Mouse (Mus musculus) liver, embryonic 11.5 days (tissue): ENCODE measurements at regions not wholly inside any gene's neighbourhood (a gene's known extent, or its start where the extent isn't known, plus 50 kb on each side); places are given as distances from the start of the nearest gene placed in this dataset.

Source experiments
- ATAC-seq: fragments of 200-750 bp; cut with Nextera tagmentation; replicated peaks from 2 replicates; pipeline ENCODE4 v1.8.0; 2017; ENCODE audit warnings: moderate number of reproducible peaks, mild to moderate bottlenecking, moderate TSS enrichment, moderate library complexity; ENCODE audit not compliant: low FRiP score
- DNase-seq: peaks from one replicate; pipeline ENCODE4 v3.0.0-alpha.2; 2017; ENCODE audit warnings: low spot score
- H3K27ac ChIP-seq: fragments of 300-500 bp; sonication (generic); 2 replicates; pipeline ENCODE4 v1.5.1; 2014; ENCODE audit warnings: mild to moderate bottlenecking, low read depth, low read length, control low read depth
- H3K27me3 ChIP-seq: fragments of 300-500 bp; sonication (generic); replicated peaks from 2 replicates; pipeline ENCODE4 v1.6.1; 2014; ENCODE audit warnings: low read length, mixed read lengths; ENCODE audit not compliant: control insufficient read depth, insufficient read depth
- H3K36me3 ChIP-seq: fragments of 300-500 bp; sonication (generic); 2 replicates; pipeline ENCODE4 v1.6.1; 2014; ENCODE audit warnings: mild to moderate bottlenecking, low read length, moderate library complexity, mixed read lengths; ENCODE audit not compliant: control insufficient read depth, insufficient read depth
- H3K4me1 ChIP-seq: fragments of 300-500 bp; sonication (generic); replicated peaks from 2 replicates; pipeline ENCODE4 v1.6.1; 2014; ENCODE audit warnings: low read length, mixed read lengths; ENCODE audit not compliant: control insufficient read depth, insufficient read depth
- H3K4me2 ChIP-seq: fragments of 300-500 bp; sonication (generic); 2 replicates; pipeline ENCODE4 v1.6.1; 2014; ENCODE audit warnings: mild to moderate bottlenecking, control low read depth, moderate library complexity
- H3K4me3 ChIP-seq: fragments of 300-500 bp; sonication (generic); 2 replicates; pipeline ENCODE4 v1.5.1; 2014; ENCODE audit warnings: low read depth, low read length, control low read depth
- H3K9ac ChIP-seq: fragments of 300-500 bp; sonication (generic); 2 replicates; pipeline ENCODE4 v1.6.1; 2014; ENCODE audit warnings: low read depth, low read length, control low read depth
- H3K9me3 ChIP-seq: fragments of 300-500 bp; sonication (generic); 2 replicates; pipeline ENCODE4 v1.6.1; 2016; ENCODE audit warnings: low read length, inconsistent platforms, mixed read lengths; ENCODE audit not compliant: control insufficient read depth
- WGBS: fragments of 180-500 bp; shearing (Covaris S2); extraction: QIAGEN DNeasy Blood & Tissue Kit; methylation state at CpG from one replicate; pipeline ENCODE4 v1.1.7; 2014; 5-methylcytosine and 5-hydroxymethylcytosine counted together

GRCm38 (mm10) chr16:77330996-77331395 is 270.9 kb downstream of the Gm11146 start:
- DNase-seq (no peak), ATAC-seq (no peak)
- H3K9me3 ChIP-seq = no peaks in the 10 kb centered on the region; the same call in 1 of the 2 replicates
- H3K36me3 ChIP-seq = no peaks in the 10 kb centered on the region
- no peaks in the 10 kb centered on the region for H3K4me1 ChIP-seq
- WGBS = 43% methylated on average over 8 of the region's 8 CpGs
- H3K9ac ChIP-seq = no peak overlapping the region
- H3K27ac ChIP-seq = peak overlapping the region; percentile 49; the same call in 1 of the 2 replicates
- H3K4me2 ChIP-seq = peak overlapping the region; percentile 61
- H3K4me3 ChIP-seq = peak overlapping the region; percentile 16; the same call in 1 of the 2 replicates
- H3K27me3 ChIP-seq = no peaks in the 10 kb centered on the region

GRCm38 (mm10) chr16:77329711-77330530 is 272.0 kb downstream of the Gm11146 start:
- H3K4me3 ChIP-seq = peak overlapping the region; percentile 49
- peak; percentile 39 for ATAC-seq
- no peaks in the 10 kb centered on the region for H3K36me3 ChIP-seq
- no peaks in the 10 kb centered on the region for H3K4me1 ChIP-seq
- no peaks in the 10 kb centered on the region; the same call in 1 of the 2 replicates for H3K9me3 ChIP-seq
- peak overlapping the region; percentile 64 for H3K9ac ChIP-seq
- no peaks in the 10 kb centered on the region for H3K27me3 ChIP-seq
- peak; percentile 31 for DNase-seq
- WGBS = 43% methylated on average over 10 of the region's 10 CpGs
- peak overlapping the region; percentile 61 for H3K4me2 ChIP-seq
- peak overlapping the region; percentile 88 for H3K27ac ChIP-seq

GRCm38 (mm10) chr16:77329160-77329691 is 272.7 kb downstream of the Gm11146 start:
- Histone ChIP-seq H3K9ac (peak overlapping the region; percentile 64), H3K4me3 (peak overlapping the region; percentile 49), H3K9me3 (no peaks in the 10 kb centered on the region; the same call in 1 of the 2 replicates), H3K36me3 (no peaks in the 10 kb centered on the region), H3K27ac (peak overlapping the region; percentile 88), H3K4me1 (no peaks in the 10 kb centered on the region), H3K4me2 (peak overlapping the region; percentile 61), H3K27me3 (no peaks in the 10 kb centered on the region)
- peak; percentile 53 for DNase-seq
- ATAC-seq = peak; percentile 61
- WGBS = 34% methylated on average over 17 of the region's 17 CpGs

GRCm38 (mm10) chr16:77328628-77329159 is 273.2 kb downstream of the Gm11146 start:
- WGBS = 46% methylated on average over 6 of the region's 6 CpGs
- Histone ChIP-seq H3K27me3 (no peaks in the 10 kb centered on the region), H3K27ac (peak overlapping the region; percentile 88), H3K36me3 (no peaks in the 10 kb centered on the region), H3K4me2 (peak overlapping the region; percentile 61), H3K9me3 (no peaks in the 10 kb centered on the region; the same call in 1 of the 2 replicates), H3K4me1 (no peaks in the 10 kb centered on the region), H3K9ac (peak overlapping the region; percentile 64), H3K4me3 (peak overlapping the region; percentile 49)
- DNase-seq = no peak
- 0 out of 2 replicates have a peak, but pooled peaks have one; percentile 52 for ATAC-seq

- Histone ChIP-seq H3K4me1 (no peaks in the 10 kb centered on the region), H3K27ac (no peak overlapping the region), H3K4me2 (no peak overlapping the region), H3K9me3 (no peaks in the 10 kb centered on the region), H3K36me3 (no peaks in the 10 kb centered on the region), H3K27me3 (no peaks in the 10 kb centered on the region), H3K4me3 (no peak overlapping the region), H3K9ac (no peak overlapping the region)
- ATAC-seq = no peak
- DNase-seq = no peak
- 59% methylated on average over 5 of the region's 5 CpGs for WGBS
Observed at GRCm38 (mm10) chr16:77328049-77328448, 273.8 kb downstream of the Gm11146 start.

- Histone ChIP-seq H3K36me3 (no peaks in the 10 kb centered on the region), H3K4me1 (no peaks in the 10 kb centered on the region), H3K4me3 (no peak overlapping the region), H3K9me3 (no peaks in the 10 kb centered on the region), H3K4me2 (no peak overlapping the region), H3K9ac (no peak overlapping the region), H3K27me3 (no peaks in the 10 kb centered on the region), H3K27ac (no peak overlapping the region)
- no peak for ATAC-seq
- WGBS = 59% methylated on average over 5 of the region's 5 CpGs
- no peak for DNase-seq
Observed at GRCm38 (mm10) chr16:77322338-77322737, 279.6 kb downstream of the Gm11146 start.

GRCm38 (mm10) chr16:77318150-77318549 is 283.7 kb downstream of the Gm11146 start:
- Histone ChIP-seq H3K4me1 (no peaks in the 10 kb centered on the region), H3K36me3 (no peaks in the 10 kb centered on the region), H3K27me3 (no peaks in the 10 kb centered on the region), H3K4me3 (no peak overlapping the region), H3K9ac (no peak overlapping the region), H3K9me3 (no peaks in the 10 kb centered on the region), H3K27ac (no peak overlapping the region), H3K4me2 (no peak overlapping the region)
- WGBS = 80% methylated on average over 1 of the region's 1 CpGs
- DNase-seq (no peak), ATAC-seq (no peak)

- H3K4me2 ChIP-seq = no peak overlapping the region
- H3K36me3 ChIP-seq = no peaks in the 10 kb centered on the region
- H3K9ac ChIP-seq = no peak overlapping the region
- H3K9me3 ChIP-seq = no peaks in the 10 kb centered on the region
- WGBS = 52% methylated on average over 1 of the region's 1 CpGs
- H3K27me3 ChIP-seq = no peaks in the 10 kb centered on the region
- ATAC-seq = no peak
- no peak overlapping the region for H3K4me3 ChIP-seq
- no peak for DNase-seq
- no peak overlapping the region for H3K27ac ChIP-seq
- H3K4me1 ChIP-seq = no peaks in the 10 kb centered on the region
Observed at GRCm38 (mm10) chr16:77315354-77315753, 286.5 kb downstream of the Gm11146 start.
